9 mouse cellular contexts compared by ENCODE assay signal in genomic region chrX:12123687-12124087, GRCm38 (mm10). TPM values are rescaled to one million over a fixed set of nuclear protein-coding genes. Genes with fewer than 3 reads are reported as not detected.
DNase-seq lines count a peak whose midpoint lies in the region; ATAC-seq and TF ChIP-seq lines count a peak whose summit lies in the region.
"Had no signal": no experiment of that assay in that cellular context is flagged by ENCODE, and none has a peak within 500 bp of the region (broad histone marks: within the 10 kb centered on the region; RNA-seq: fewer than 3 reads in every experiment).

No protein-coding gene starts in this region.

- no peak for ATAC-seq in hindbrain, postnatal 0 days
- no peak for ATAC-seq in hindbrain, embryonic 11.5 days (ENCODE audit: low FRiP score)
- no peak for ATAC-seq in frontal cortex, adult (ENCODE audit: low TSS enrichment)

- H3K27me3 ChIP-seq in hindbrain, embryonic 10.5 days (ENCODE audit: insufficient read depth, poor library complexity, severe bottlenecking), result peaks cover 70% of the 10 kb centered on the region
- H3K27me3 ChIP-seq in hindbrain, postnatal 0 days (ENCODE audit: insufficient read depth, low read length), result peaks cover 2% of the 10 kb centered on the region; the same call in 1 of the 2 replicates
- H3K27me3 ChIP-seq in hindbrain, embryonic 11.5 days (ENCODE audit: control insufficient read depth, insufficient read depth, low read length), result peaks cover 34% of the 10 kb centered on the region
- no peaks in the 10 kb centered on the region for H3K27me3 ChIP-seq in splenic B cell, adult 2 months (ENCODE audit: control insufficient read depth, insufficient read depth, low read length, poor library complexity, severe bottlenecking)

- H3K4me3 ChIP-seq in hindbrain, embryonic 10.5 days, result peak overlapping the region; percentile 35; the same call in 1 of the 2 replicates
- H3K4me3 ChIP-seq in hindbrain, postnatal 0 days (ENCODE audit: low read length), result no peak overlapping the region
- H3K4me3 ChIP-seq in hindbrain, embryonic 11.5 days (ENCODE audit: low read depth, low read length), result no peak overlapping the region
- H3K4me3 ChIP-seq: left cerebral cortex, adult 2 months had no signal

- no peak overlapping the region for H3K4me2 ChIP-seq in hindbrain, postnatal 0 days (ENCODE audit: low read depth, low read length)
- no peak overlapping the region for H3K4me2 ChIP-seq in hindbrain, embryonic 11.5 days (replicated peaks; ENCODE audit: low read depth, low read length)

- H3K9me3 ChIP-seq in hindbrain, embryonic 10.5 days, result no peaks in the 10 kb centered on the region
- H3K9me3 ChIP-seq in hindbrain, postnatal 0 days (ENCODE audit: low read length), result no peaks in the 10 kb centered on the region
- no peaks in the 10 kb centered on the region for H3K9me3 ChIP-seq in hindbrain, embryonic 11.5 days (ENCODE audit: control insufficient read depth, low read length)

- peak; percentile 29 for DNase-seq in hindbrain, embryonic 10.5 days (ENCODE audit: low spot score)
- no peak for DNase-seq in hindbrain, postnatal 0 days (ENCODE audit: low spot score)
- DNase-seq in spleen, adult 18-20 months, result peak; percentile 13 to 14
- DNase-seq in spleen, adult 12 weeks (ENCODE audit: low spot score), result no peak
- DNase-seq in hindbrain, embryonic 11.5 days (ENCODE audit: low spot score), result peak; percentile 21
- DNase-seq in splenic B cell, adult 2 months (ENCODE audit: low read depth, low spot score), result peak; percentile 51
- DNase-seq in testis, postnatal 14 days (ENCODE audit: low spot score), result no peak

- WGBS in hindbrain, embryonic 10.5 days, result 3% methylated on average over 6 of the region's 6 CpGs
- 17% methylated on average over 6 of the region's 6 CpGs for WGBS in hindbrain, postnatal 0 days
- under 1% methylated on average over 6 of the region's 6 CpGs for WGBS in hindbrain, embryonic 11.5 days

- H3K27ac ChIP-seq in hindbrain, embryonic 10.5 days, result peak overlapping the region; percentile 83
- no peak overlapping the region for H3K27ac ChIP-seq in hindbrain, postnatal 0 days
- H3K27ac ChIP-seq in hindbrain, embryonic 11.5 days (ENCODE audit: low read depth, low read length), result peak overlapping the region; percentile 39
- H3K27ac ChIP-seq: left cerebral cortex, adult 2 months had no signal

- H3K36me3 ChIP-seq in hindbrain, embryonic 10.5 days, result no peaks in the 10 kb centered on the region
- H3K36me3 ChIP-seq in hindbrain, postnatal 0 days (ENCODE audit: insufficient read depth, low read length), result no peaks in the 10 kb centered on the region
- no peaks in the 10 kb centered on the region for H3K36me3 ChIP-seq in hindbrain, embryonic 11.5 days (ENCODE audit: control insufficient read depth, insufficient read depth, low read length)
- H3K36me3 ChIP-seq in splenic B cell, adult 2 months (ENCODE audit: control insufficient read depth, insufficient read depth, low read length, poor library complexity, severe bottlenecking), result no peaks in the 10 kb centered on the region

- H3K4me1 ChIP-seq in hindbrain, embryonic 10.5 days (replicated peaks), result peaks cover 53% of the 10 kb centered on the region
- peaks cover 5% of the 10 kb centered on the region; the same call in 1 of the 2 replicates for H3K4me1 ChIP-seq in hindbrain, postnatal 0 days (ENCODE audit: insufficient read depth, low read length)
- H3K4me1 ChIP-seq in hindbrain, embryonic 11.5 days (replicated peaks; ENCODE audit: control insufficient read depth, insufficient read depth, low read length), result peaks cover 4% of the 10 kb centered on the region

- H3K9ac ChIP-seq in hindbrain, postnatal 0 days (replicated peaks; ENCODE audit: low read length), result no peak overlapping the region
- H3K9ac ChIP-seq in hindbrain, embryonic 11.5 days (ENCODE audit: low read depth, low read length), result no peak overlapping the region

- TF ChIP-seq CTCF in hindbrain, postnatal 0 days (IDR thresholded peaks at IDR 0.05; ENCODE audit: low read depth), result no peak

RNA-seq across cellular contexts. Expression of gene Bcor, which starts 36.5 kb away (rescaled TPM):
- 20.0 and 20.7 TPM in 2 replicates for polyA plus RNA-seq in hindbrain, embryonic 10.5 days (2016; fragmentation: Nextera tagmentation; extraction: Ambion mirVana)
- 22.6 and 27.3 TPM in 2 replicates for total RNA-seq in hindbrain, postnatal 0 days (2014; rRNA removed)
- 8.8 and 10.3 TPM in 2 replicates for polyA plus RNA-seq in hindbrain, postnatal 0 days (2015; fragmentation: Nextera tagmentation; extraction: Ambion mirVana)
- 23.1 and 24.6 TPM in 2 replicates for polyA plus RNA-seq in hindbrain, embryonic 11.5 days (2014; fragmentation: Nextera tagmentation; extraction: Ambion mirVana)

Comparison
In these comparisons a context has a peak if more than half of its experiments do, and no peak if none do; other contexts are left out.
1. DNase-seq: peak in hindbrain, embryonic 10.5 days (single experiment), spleen, adult 18-20 months (2 of 2), hindbrain, embryonic 11.5 days (single experiment) and splenic B cell, adult 2 months (single experiment); none in hindbrain, postnatal 0 days (single experiment), spleen, adult 12 weeks (single experiment) and testis, postnatal 14 days (single experiment).